Mouse (Mus musculus) gastrocnemius, adult 8-10 months (tissue): ENCODE data around the gene Zfp580. TPM values are rescaled to one million over a fixed set of nuclear protein-coding genes. Genes with fewer than 3 reads are reported as not detected.

Source experiments
- DNase-seq, 2 experiments: peaks; one replicate each; pipeline ENCODE4 v3.0.0; 2022; ENCODE audit warnings: low spot score in 2 of 2
- total RNA-seq, 4 experiments: library from RNA; stranded (reverse); gene quantifications; 2 replicates each; pipeline ENCODE4 v1.2.4; 2022

The Zfp580 gene
- total RNA-seq, 4 experiments from 2014 or later: 1.5 to 3.7 (median 3.1) TPM

DNA sequence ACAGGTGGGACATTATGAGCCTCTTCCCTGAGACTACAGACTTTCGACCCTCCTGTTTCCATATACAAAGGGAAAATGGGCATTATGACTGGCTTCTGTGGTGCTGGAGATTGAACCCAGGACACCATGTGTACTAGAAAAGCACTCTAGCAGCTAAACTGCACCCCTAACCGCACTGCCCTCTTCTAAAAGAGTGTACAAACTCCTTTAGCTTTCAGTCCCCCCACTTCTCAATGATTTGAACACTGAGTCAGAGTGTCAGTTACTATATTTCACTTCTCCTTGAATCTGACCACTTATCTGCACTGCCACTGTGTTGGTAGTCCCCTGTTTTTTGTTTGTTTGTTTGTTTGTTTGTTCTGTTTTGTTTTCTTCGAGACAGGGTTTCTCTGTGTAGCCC is 17.5 kb upstream of the Zfp580 start, which contains the start of gene 4632433K11Rik:
4632433K11Rik (plus strand) TSS at position 301 of the 400 bp plus-strand sequence.
- no peak for DNase-seq

DNA sequence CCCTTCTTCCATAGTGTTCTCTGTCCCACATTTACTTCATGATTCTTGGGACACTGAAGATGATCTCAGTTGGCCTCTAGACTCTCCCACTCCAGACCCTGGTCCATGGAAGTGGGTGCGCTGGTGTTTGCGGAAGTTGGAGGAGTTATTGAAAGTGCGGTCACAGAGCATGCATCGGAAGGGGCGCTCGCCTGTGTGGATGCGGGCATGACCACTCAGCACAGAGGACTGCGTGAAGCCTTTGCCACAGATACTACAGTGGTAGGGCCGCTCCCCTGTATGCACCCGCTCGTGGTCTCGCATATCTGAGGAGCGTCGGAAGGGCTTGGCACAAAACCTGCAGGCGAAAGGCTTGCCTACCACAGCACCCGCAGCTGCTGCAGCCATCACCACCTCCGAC is 15.7 kb upstream of the Zfp580 start:
- DNase-seq: no peak

DNA sequence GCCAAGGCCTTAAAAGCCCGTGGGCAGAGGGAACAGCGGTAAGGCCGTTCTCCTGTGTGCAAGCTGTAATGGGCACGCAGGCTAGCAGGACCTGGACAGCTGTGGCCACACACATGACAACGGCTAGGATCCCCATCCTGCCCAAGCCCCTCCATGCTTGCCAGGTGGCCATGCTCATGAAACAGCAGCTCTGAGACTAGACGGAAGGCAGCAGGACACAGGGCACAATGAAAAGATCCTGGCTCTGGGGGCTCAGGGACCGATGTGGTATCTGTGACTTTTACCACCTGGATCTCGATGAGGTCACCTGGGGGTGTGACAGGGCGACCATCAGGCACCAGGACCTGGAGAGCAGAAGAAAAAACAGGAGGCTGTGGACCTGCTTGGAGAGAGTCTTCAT is 15.2 kb upstream of the Zfp580 start:
- no peak for DNase-seq

DNA sequence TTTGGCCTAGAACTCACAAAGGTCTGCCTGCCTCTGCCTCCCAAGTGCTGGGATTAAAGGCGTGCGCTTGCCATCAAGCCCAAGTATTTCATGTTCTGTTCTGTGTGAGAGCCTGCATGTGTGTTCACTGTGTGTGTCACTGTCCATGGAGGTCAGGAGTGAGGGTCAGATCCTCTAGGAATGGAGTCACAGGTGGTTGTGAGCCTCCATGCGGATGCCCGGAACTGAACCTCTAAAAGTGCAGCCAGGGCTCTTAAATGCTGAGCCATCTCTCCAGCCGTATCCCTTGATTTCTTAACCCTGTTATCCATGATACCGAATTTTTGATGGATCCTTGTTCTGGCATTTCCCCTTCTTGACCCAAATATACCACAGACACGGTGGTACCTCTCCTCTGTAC is 14.3 kb upstream of the Zfp580 start:
- no peak for DNase-seq

DNA sequence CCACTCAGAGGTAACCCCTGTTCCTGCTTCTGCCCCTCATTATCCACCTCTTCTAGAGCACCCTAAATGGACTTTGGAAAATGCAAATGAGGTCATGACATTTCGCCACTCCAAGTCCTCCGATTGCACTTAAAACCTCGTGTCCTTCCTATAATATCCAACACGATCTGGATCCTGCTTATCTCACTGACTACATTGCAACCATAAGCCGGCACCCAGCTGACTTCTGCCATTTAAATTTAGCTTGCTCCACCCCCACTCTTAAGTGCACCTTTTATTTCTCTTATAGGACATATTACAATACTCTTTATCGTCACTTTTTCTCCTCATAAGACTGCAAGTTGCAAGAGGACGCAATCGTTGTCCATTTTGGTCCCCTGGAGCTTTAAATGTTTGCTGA is 13.9 kb upstream of the Zfp580 start:
- DNase-seq: no peak

DNA sequence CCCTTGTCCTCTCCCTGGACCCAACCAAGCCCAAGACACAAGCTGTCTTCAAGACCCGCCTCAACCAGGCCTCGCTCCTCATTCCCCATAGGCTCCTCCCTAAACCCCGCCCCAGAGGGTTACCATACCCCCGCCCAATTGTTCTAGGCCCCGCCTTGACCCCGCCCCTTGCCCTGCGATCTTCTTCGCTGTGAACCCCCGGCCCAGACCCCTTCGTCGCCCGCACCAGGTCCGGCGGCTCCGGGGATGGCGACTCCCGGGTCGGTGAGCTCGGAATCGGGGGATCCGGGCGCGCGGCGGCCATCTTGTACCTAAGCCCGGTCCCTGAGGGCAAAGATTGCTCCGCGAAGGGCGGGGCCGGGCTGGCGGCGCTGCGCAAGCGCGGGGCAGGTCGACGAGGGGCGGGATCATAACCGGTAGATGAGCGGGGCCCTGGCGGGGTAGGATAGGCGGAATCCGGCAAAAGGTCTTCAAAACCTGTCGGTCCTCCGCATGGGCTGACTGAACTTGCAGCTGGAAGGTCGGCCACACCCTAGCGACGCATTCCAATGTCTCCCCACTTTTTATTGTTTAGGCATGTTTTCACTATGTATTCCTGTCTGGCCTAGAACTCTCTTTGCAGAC is 13.1 kb upstream of the Zfp580 start, which contains the start of gene Zfp784:
Zfp784 (minus strand) TSS at position 338 of the 624 bp plus-strand sequence.
- DNase-seq: peak; percentile 89 to 90

DNA sequence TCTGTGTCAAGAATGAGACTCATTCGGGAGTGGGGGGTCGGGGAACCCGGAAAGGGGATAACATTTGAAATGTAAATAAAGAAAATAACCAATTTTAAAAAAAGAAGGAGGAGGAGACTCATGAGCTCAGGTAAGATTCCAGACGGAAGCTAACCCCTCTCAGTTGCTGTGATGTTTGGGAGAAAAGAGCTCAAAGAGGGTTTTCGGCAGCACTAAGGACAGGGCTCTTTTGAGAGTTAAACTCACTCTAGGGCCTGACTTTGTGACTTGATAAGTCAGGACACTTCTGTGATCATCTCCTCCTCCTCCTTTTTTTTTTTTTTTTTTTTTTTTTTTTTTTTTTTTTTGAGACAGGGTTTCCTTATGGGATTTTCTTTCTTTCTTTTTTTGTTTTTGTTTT is 12.4 kb upstream of the Zfp580 start:
- no peak for DNase-seq

DNA sequence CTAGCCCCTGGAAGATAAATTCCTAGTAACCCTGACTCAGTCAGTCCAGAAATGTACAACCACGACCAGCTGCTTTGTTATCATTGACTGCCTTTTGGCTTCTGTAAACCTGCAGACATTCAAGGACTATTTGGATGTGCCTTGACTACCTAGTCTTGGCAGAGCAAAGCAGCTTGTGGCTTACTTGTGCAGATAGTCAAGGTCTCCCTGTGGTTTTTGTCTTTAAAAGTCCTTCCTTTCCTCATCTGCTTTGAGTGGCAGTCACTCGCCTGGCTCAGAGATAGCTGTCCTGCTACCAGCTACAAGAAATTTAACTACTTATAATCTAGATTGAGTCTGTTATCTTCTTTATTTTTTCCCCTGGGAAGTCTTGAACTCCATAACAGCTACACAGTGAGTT is 6.4 kb upstream of the Zfp580 start:
- no peak for DNase-seq

DNA sequence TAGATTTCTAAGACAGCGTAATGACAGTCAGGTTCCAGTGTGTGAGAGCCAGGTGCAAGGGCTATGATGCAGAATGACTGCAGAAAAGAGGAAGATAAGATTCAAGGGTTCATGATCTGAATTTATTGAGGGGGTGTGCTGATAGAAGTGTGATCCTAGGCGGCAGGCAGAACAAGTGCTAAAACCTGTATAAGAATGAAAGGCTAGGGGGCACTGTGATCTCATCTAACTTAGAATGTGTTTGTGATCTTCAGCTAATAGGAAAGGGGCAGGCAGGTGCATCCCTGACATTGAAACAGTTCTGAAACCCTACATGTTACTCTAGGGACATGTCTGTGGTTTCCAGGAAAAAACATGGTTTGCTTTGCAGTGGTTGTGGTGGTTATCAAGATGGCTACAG is 5.2 kb upstream of the Zfp580 start:
- DNase-seq: no peak

DNA sequence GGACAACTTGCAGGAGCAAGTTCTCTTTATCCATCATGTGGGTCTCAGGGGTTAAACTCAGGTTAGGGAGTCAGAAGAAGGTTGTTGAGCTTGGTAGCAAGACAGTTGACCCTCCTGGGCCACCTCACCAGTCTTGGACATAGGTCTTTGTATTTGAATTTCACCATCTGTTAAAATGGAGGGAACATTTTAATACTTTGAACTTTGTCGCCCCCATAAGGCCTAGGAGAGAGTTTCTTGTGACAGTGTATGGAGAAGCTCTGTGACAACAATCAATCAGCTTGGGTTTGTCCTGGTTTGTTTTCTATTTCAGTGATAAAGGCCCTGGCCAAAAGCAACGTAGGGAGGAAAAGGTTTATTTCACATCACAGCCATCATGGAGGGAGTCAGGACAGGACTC is 4.0 kb upstream of the Zfp580 start:
- no peak for DNase-seq

DNA sequence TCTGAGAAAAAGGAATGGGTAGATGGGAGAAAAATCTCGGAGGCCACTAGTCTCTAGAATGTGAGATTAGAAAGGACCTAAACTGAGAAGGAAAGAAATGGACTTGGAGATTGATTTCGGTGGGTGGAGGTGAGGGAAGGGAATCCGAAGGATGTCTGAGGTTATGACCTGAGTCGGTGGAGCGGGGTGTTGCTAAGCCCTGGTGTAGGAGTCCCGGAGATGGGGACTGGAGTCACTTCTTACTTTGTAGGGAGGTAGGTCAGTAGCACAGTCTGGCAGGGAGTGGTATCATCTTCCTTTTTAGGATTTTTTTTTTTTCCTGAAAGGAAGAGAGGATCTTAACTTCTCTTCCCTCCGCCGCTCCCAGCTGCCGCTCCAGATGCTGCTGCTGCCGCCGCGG is 1.1 kb downstream of the Zfp580 start:
- DNase-seq: no peak

DNA sequence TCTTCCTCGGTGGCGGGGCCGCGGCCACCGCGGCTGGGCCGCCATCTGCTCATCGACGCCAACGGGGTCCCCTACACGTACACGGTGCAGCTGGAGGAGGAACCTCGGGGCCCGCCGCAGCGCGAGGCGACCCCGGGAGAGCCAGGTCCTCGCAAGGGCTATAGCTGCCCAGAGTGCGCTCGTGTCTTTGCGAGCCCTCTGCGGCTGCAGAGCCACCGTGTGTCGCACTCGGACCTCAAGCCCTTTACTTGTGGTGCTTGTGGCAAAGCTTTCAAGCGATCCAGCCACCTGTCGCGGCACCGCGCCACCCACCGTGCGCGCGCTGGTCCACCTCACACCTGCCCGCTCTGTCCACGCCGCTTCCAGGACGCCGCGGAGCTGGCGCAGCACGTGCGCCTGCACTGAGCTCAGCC is 1.6 kb downstream of the Zfp580 start:
- no peak for DNase-seq

DNA sequence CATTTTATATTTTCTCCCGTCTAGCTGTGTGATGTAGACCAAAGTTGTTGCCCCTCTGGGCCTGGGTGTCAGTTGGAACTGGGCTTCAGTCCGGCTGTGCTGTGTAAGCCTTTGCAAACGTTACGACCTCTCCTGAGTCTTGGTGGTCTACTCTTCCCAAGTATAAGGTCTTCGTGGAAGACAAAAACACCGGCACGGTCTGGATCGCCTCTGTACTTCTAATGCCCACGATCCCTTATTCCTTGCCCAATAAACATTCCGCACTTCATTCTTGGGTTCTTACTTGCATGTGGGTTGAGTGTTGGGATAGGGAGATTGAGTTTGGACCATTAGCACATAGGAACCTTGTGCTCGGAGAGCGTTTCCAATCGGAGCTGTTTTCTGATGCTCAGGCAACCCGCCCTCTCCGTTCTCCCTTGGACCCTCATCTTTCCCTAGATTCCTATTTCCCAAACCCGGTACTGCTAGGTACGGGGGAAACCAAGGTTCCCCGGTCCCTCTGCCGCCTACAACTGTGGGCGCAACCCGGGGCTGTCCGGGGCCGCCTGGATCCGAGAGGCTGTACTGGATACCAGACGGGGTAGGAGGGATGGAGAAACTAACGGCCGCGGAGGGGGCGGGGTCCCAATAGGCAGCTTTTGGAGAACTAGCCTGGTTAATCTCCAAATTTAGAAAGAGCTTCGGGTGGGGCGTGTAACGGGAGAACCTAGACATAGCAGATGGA is 2.3 kb downstream of the Zfp580 start:
- DNase-seq: no peak

DNA sequence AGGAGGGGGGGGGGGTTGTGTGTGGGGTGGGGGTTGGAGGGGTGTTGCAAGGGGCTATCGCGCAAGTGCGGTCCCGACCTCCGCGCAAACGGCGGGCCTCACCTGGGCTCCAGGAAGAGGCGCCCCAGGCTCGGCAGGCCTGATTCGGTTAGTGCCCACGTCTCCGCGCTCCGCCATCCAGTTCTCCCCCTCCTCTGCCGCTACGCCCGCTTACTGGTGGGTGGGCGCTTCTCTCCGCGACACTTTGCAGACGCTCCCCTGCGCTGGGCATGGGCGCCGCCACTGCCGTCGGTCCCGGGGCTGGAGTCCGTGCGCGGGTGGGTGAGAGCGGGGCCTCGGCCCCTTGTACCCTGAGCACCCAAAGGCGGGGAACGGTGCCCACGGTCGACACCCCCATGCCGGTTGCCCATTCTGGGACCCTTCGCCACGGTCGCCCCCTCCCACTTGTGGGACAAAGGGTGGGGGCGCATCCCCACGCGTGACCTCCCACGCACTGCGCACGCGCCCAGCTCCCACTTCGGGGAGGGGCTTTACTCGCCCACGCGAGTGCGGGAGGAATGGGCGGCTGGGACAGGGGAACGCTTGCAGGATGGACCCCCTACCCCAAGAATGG is 5.4 kb downstream of the Zfp580 start:
- DNase-seq: no peak

DNA sequence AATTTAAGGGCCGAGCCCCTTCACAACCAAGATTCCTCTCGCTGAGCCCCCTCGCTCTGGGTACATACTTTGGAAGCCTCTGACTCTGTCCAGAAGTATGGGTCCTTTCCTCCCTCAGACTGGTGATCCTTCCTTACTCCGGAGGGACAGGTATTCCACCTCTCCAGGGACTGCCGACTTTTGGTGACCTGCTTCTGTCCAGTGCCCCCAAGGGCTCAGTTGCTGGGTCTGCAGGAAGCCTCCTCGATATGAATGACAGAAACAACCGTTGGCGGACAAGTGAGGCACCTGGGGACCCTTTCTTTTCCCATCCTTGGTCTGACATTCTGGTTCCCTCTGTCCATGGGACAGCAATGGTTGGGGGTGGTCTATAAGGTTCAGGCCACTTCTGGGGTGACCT is 6.0 kb downstream of the Zfp580 start:
- DNase-seq: no peak

DNA sequence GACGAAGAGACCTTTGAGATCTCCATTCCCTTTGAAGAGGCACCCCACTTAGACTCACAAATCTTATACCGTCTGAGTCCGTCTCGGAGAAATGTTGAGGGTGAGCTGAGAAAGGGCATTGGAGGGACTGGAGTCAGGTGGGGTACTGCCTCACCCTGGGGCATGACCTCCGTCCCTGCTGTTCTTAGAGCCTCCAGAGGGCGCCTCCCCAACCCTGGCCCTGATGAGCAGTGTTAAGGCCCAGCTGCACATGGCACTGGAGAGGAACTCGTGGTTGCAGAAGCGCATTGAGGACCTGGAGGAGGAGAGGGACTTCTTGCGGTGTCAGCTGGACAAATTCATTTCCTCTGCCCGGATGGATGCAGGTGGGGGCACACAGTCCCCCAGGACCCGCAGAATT is 6.5 kb downstream of the Zfp580 start:
- DNase-seq: no peak

DNA sequence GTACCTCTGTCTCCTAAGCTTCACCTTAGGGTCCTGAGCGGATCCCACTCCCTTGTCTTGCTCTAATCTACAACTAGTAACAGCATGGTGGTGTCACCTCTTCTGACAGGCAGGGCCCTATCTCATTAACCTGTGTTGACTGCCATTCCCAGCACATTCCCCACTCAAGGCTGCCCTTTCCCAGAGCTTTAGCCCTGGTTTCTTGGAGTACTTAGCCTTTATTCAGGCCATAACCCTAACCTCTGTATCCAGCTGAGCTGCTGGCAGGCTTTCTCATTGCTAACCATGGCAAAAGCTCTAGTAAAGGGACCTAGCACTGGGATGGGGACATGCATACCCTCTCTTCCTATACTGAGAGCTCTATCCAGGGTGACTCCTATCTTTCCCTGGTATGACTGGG is 7.3 kb downstream of the Zfp580 start:
- DNase-seq: no peak

DNA sequence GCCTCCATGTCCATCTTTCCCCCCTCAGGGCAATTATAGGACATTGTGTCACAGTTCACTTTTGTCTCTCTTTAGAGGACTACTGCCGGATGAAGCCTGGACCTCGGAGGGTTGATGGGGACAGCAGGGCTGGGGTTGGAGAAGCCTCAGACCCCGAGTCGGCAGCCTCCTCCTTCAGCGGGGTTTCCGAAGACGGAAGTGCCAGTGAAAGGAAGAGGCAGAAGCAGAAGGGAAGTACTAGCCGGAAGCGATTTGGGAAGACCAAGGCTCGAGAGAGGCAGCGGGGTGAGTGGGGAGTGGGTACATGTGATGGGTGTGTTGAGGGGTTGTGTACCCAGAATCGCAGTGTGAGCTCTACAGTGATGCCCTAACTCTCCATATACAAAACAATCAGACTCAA is 8.1 kb downstream of the Zfp580 start:
- DNase-seq: no peak

DNA sequence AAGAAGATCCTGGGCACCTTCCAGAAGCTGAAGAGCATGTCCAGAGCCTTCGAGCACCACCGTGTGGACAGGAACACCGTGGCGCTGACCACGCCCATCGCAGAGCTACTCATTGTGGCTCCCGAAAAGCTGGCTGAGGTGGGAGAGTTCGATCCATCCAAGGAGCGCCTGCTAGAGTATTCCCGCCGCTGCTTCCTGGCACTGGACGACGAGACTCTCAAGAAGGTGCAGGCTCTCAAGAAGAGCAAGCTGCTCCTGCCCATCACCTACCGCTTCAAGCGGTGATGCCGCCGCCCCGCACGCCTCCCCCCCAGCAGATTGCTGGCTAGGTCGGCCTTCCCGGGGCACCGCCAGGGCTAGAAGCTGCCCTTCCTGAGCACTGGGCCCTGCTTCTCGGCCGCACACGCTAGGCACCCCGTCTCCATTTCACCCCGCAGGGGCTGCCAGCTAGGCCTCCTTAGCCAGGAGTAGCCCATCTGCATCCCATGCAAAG is 8.9 kb downstream of the Zfp580 start:
- peak; percentile 69 to 76 for DNase-seq

DNA sequence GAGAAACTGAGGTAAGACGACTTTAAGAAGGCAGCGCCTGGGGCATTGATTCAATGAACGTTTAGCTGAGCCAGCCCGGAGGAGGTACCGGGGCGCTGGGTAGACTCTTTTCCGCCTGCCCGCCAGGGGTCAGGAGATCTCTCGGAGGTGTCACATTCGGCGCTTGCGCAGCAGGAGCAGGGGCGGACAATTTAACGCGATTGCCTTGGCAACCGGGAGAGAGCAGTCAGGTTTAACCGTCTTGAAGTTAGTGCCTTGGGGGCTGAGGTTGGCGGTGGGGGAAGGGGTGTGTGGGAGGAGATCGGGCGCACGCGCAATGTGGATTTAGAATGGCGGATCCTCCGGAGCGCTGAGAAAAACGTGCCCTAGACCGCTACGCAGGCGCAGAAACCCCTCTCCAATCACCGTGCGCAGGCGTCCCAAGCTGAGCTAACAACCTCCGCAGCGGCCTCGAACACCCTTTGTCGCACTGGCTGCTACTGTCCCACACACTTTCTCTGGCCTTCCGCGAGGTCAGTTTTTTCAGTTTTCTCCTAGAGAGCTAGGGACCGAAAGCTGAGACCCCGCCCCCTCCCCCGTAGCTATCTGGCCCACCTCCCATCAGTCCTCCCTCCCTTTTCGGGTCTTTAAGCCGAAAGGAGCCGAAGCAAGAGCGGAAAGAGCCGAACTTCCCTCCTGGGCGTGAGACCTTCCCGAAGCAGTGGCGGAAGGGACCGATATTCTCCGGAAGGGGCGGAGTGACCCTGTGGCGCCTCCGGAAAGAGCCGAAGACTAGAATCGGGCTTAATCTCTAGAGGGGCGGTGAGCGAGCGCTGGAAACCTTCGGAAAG is 9.8 kb downstream of the Zfp580 start:
- DNase-seq: peak; percentile 97

DNA sequence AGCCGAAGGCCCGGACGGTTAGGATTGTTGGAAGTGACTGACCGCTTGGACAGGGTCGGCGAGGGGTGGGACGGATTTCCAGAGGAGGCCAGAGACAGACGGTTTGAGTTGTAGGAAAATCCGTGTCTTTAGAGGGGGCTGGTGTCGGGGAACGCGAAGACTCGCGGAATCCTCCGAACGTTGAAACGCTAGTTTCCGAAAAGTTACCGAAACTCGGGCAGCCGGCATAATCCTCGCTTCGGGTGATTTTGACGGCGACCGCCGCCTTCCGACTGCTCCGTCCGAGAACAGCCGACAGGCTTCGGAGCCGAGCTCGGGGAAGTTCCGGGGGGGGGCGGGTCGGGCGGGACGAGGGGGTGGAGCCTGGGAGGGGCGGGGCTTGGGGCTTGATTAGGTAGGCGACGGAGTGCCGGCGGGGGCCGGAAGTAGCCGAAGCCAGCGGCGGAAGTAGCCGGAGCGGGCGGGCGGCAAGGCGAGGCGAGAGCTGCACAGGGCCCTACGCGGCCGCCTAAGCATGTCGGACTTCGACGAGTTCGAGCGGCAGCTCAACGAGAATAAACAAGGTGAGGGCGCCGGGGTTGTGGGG is 10.5 kb downstream of the Zfp580 start, which contains the start of gene U2af2:
U2af2 (plus strand) TSS at position 370 of the 586 bp plus-strand sequence.
- DNase-seq: peak; percentile 83 to 92
